Mouse (Mus musculus) liver, embryonic 11.5 days (tissue): Measurements from ENCODE around the gene Gm13889. TPM values are rescaled to one million over a fixed set of nuclear protein-coding genes. Genes with fewer than 3 reads are reported as not detected.
A peak's percentile ranks its signal among the peaks of the same experiment; 100 is the strongest.

Experiments
- ATAC-seq: fragments of 200-750 bp; cut with Nextera tagmentation; replicated peaks from 2 replicates; pipeline ENCODE4 v1.8.0; 2017; ENCODE audit warnings: moderate number of reproducible peaks, mild to moderate bottlenecking, moderate TSS enrichment, moderate library complexity; ENCODE audit not compliant: low FRiP score
- DNase-seq: peaks from one replicate; pipeline ENCODE4 v3.0.0-alpha.2; 2017; ENCODE audit warnings: low spot score
- H3K27ac ChIP-seq: fragments of 300-500 bp; sonication (generic); 2 replicates; pipeline ENCODE4 v1.5.1; 2014; ENCODE audit warnings: mild to moderate bottlenecking, low read depth, low read length, control low read depth
- H3K27me3 ChIP-seq: fragments of 300-500 bp; sonication (generic); replicated peaks from 2 replicates; pipeline ENCODE4 v1.6.1; 2014; ENCODE audit warnings: low read length, mixed read lengths; ENCODE audit not compliant: control insufficient read depth, insufficient read depth
- H3K36me3 ChIP-seq: fragments of 300-500 bp; sonication (generic); 2 replicates; pipeline ENCODE4 v1.6.1; 2014; ENCODE audit warnings: mild to moderate bottlenecking, low read length, moderate library complexity, mixed read lengths; ENCODE audit not compliant: control insufficient read depth, insufficient read depth
- H3K4me1 ChIP-seq: fragments of 300-500 bp; sonication (generic); replicated peaks from 2 replicates; pipeline ENCODE4 v1.6.1; 2014; ENCODE audit warnings: low read length, mixed read lengths; ENCODE audit not compliant: control insufficient read depth, insufficient read depth
- H3K4me2 ChIP-seq: fragments of 300-500 bp; sonication (generic); 2 replicates; pipeline ENCODE4 v1.6.1; 2014; ENCODE audit warnings: mild to moderate bottlenecking, control low read depth, moderate library complexity
- H3K4me3 ChIP-seq: fragments of 300-500 bp; sonication (generic); 2 replicates; pipeline ENCODE4 v1.5.1; 2014; ENCODE audit warnings: low read depth, low read length, control low read depth
- H3K9ac ChIP-seq: fragments of 300-500 bp; sonication (generic); 2 replicates; pipeline ENCODE4 v1.6.1; 2014; ENCODE audit warnings: low read depth, low read length, control low read depth
- H3K9me3 ChIP-seq: fragments of 300-500 bp; sonication (generic); 2 replicates; pipeline ENCODE4 v1.6.1; 2016; ENCODE audit warnings: low read length, inconsistent platforms, mixed read lengths; ENCODE audit not compliant: control insufficient read depth
- WGBS: fragments of 180-500 bp; shearing (Covaris S2); extraction: QIAGEN DNeasy Blood & Tissue Kit; methylation state at CpG from one replicate; pipeline ENCODE4 v1.1.7; 2014; 5-methylcytosine and 5-hydroxymethylcytosine counted together
- polyA plus RNA-seq: library from polyadenylated mRNA; unstranded; fragments of >200 nt; fragmentation: Nextera tagmentation; extraction: Ambion mirVana; gene quantifications from 2 replicates; pipeline ENCODE4 v1.2.1, GENCODE M21; 2014

Gene Gm13889
- 2.3 and 3.3 TPM in 2 replicates for polyA plus RNA-seq

DNA sequence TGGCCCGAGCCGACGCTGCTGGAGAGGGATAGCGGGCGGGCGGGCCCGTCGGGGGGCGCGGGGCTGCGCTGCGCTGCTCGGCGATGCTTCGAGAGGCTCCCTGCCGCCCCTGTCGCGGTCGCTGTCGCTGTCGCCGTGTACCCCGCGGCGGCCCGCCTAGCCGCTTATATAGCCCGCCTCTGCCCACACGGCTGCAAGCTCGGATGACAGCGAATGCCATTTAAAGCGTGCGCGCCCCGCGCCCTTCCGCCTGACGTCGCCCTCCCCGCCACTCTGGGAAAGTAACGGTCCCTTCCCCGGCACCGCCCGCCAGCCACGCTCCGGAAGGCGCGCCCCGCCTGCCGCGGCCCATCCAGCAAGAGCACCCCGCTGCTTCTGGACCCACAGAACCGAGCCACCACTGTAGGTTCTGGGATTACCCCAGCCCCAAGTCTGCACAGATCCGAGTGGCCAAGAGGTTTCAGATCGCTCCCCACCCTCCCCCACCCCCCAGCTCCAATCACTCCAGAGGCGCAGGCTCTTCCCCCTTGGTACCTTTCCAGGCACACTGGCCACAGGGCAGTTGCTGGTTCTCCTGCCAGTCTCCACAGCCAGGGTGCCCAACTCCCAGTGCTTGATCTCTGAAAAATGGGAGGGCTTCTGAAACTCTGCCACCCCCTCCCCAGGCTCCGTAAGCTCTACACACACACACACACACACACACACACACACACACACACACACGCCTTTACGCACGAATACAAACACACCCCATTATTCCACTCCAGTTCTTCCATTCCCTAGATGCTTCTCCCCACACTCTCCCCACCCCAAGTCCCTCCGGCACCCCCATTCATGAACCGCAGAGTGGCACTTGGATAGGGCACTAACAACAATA is at the start of gene Gm13889:
Gene Gm13889, minus strand, starts transcription at position 294 of the 877 bp plus-strand sequence.
- no peak within 1 kb of the TSS for H3K27ac ChIP-seq
- 10% methylated on average over 38 of the region's 62 CpGs for WGBS
- peak within 1 kb of the TSS; percentile 83 for H3K4me2 ChIP-seq
- peaks cover 54% of the 10 kb centered on the region for H3K27me3 ChIP-seq
- ATAC-seq (no peak; the same call in 1 of the 2 replicates), DNase-seq (peak; percentile 41)
- peak within 1 kb of the TSS; percentile 52 for H3K4me3 ChIP-seq
- H3K36me3 ChIP-seq, result no peaks in the 10 kb centered on the region
- H3K4me1 ChIP-seq, result peaks cover 4% of the 10 kb centered on the region; the same call in 1 of the 2 replicates
- H3K9me3 ChIP-seq, result no peaks in the 10 kb centered on the region
- H3K9ac ChIP-seq, result peak within 1 kb of the TSS; percentile 55; the same call in 1 of the 2 replicates

DNA sequence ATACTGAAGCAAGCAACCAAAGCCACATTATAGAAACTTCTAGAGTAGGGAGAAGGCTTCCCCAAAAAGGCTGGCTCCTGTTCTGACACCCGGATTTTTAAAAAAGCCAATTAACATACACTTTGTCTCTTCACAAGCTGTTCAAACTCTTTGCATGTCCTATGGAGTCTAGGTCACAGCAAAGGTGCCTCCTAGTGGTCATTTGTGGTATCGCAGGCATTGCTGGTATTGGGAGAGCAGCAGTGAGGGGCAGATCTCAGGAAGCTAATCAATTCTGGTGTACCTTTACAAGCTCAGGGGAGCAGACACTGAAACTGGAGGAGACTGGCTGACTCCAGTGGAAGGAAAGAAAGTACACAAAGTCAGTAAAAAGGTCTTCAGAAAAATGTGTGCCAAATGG is 45.3 kb upstream of the Gm13889 start:
- Histone ChIP-seq H3K9ac (no peak overlapping the region), H3K4me3 (no peak overlapping the region), H3K4me1 (no peaks in the 10 kb centered on the region), H3K4me2 (no peak overlapping the region), H3K9me3 (no peaks in the 10 kb centered on the region), H3K36me3 (peaks cover 36% of the 10 kb centered on the region), H3K27me3 (no peaks in the 10 kb centered on the region), H3K27ac (no peak overlapping the region)
- 7% methylated on average over 2 of the region's 2 CpGs for WGBS
- peak; percentile 73 for DNase-seq
- ATAC-seq, result no peak; the same call in 1 of the 2 replicates

DNA sequence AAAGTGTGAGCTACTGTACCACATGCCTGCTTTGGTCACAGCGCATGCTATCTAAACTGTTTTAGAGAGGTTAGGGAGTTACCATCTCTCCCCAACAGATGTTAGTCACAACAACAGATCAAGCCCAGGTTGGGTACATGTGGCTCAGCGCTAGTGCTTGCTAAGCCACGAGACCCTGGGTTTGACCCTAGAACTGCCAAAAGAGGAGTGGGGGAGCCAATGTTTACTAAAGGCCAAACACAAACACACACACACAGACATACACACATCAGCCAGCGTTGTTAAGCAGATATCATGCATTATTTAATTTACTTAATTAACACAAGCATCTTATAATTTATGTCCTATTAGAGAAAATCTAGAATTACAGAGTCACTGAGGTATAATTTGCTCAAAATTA is 44.9 kb upstream of the Gm13889 start:
- H3K4me3 ChIP-seq, result no peak overlapping the region
- 81% methylated on average over 4 of the region's 4 CpGs for WGBS
- H3K4me2 ChIP-seq, result no peak overlapping the region
- ATAC-seq (no peak), DNase-seq (no peak)
- H3K27ac ChIP-seq, result no peak overlapping the region
- H3K9me3 ChIP-seq, result no peaks in the 10 kb centered on the region
- H3K4me1 ChIP-seq, result no peaks in the 10 kb centered on the region
- H3K36me3 ChIP-seq, result peaks cover 34% of the 10 kb centered on the region
- no peaks in the 10 kb centered on the region for H3K27me3 ChIP-seq
- no peak overlapping the region for H3K9ac ChIP-seq

DNA sequence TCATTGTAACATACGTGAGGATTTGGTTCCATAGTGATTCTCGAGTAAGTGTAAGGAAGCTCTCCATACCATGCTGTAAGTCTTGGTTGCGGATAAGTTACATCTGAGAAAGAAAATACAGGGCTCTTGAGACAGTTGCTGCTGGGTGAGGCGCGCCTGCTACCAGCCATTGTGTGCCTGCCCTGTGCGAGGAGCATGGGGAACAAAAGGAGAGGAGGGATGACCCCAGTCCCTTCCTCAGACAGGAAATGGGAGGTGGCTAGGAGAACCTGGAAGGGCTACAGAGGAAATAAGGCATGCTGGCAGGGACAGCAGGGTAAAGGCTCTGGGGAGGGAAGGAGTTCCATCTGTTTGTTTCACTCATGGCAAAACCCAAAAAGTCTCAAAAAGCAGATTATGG is 44.4 kb upstream of the Gm13889 start:
- Histone ChIP-seq H3K27ac (no peak overlapping the region), H3K27me3 (no peaks in the 10 kb centered on the region), H3K9me3 (no peaks in the 10 kb centered on the region), H3K9ac (no peak overlapping the region), H3K4me3 (no peak overlapping the region), H3K4me2 (no peak overlapping the region), H3K36me3 (peaks cover 31% of the 10 kb centered on the region), H3K4me1 (no peaks in the 10 kb centered on the region)
- WGBS, result 91% methylated on average over 6 of the region's 6 CpGs
- ATAC-seq (no peak), DNase-seq (no peak)

DNA sequence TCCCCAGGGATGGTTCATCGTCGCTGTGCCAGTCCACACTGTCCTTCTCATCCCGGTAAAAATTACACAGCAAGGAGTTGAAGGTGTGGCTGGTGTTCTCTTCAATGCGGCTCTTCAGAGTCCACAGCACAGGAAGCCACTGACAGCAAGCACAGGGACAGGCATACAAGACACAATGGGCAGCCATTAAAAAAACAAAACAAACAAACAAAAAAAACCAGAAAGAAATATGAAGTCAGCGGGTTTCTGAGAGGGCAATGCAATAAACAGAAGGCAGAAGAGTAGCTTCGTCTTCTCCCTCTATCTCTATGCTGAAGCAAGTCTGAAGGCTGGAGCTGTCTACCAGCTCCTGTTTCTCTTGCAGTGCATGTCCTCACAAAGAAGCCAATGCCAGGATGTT is 39.3 kb upstream of the Gm13889 start, which contains the start of gene Gm27027:
Gene Gm27027, minus strand, starts transcription at position 101 of the 400 bp plus-strand sequence.
- peaks cover 27% of the 10 kb centered on the region for H3K36me3 ChIP-seq
- ATAC-seq, result no peak
- 92% methylated on average over 6 of the region's 6 CpGs for WGBS

DNA sequence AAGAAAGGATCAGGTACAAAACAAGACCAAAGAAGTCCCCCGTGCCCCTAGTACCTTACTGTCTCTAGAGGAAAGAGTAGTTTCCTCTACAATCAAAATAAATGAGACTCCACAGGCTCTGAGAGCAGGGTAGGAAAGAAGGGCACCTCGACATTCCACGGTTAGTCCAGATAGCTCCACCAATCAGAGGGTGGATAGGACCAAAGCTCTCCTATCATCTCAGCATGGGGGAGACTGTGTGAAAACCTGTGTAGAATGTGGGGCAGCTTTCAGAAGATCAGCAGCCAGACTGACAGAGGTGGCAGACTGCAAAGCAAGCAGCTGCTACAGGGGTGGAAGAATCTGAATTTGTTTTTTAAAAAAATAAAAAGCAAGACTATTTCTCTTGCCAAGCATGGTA is 35.8 kb upstream of the Gm13889 start:
- WGBS, result 76% methylated on average over 3 of the region's 3 CpGs
- Histone ChIP-seq H3K9ac (no peak overlapping the region), H3K27me3 (no peaks in the 10 kb centered on the region), H3K4me3 (no peak overlapping the region), H3K36me3 (peaks cover 16% of the 10 kb centered on the region), H3K9me3 (no peaks in the 10 kb centered on the region), H3K4me1 (no peaks in the 10 kb centered on the region), H3K4me2 (no peak overlapping the region), H3K27ac (no peak overlapping the region)
- ATAC-seq (no peak), DNase-seq (no peak)

More for the DNA sequence above, 39.3 kb upstream of the Gm13889 start, which contains the start of gene Gm27027:
- H3K4me3 ChIP-seq, result no peak within 1 kb of the TSS
- no peaks in the 10 kb centered on the region for H3K9me3 ChIP-seq
- H3K4me2 ChIP-seq, result no peak within 1 kb of the TSS
- no peaks in the 10 kb centered on the region for H3K4me1 ChIP-seq
- no peak within 1 kb of the TSS for H3K9ac ChIP-seq
- no peak for DNase-seq
- no peaks in the 10 kb centered on the region for H3K27me3 ChIP-seq
- no peak within 1 kb of the TSS for H3K27ac ChIP-seq

DNA sequence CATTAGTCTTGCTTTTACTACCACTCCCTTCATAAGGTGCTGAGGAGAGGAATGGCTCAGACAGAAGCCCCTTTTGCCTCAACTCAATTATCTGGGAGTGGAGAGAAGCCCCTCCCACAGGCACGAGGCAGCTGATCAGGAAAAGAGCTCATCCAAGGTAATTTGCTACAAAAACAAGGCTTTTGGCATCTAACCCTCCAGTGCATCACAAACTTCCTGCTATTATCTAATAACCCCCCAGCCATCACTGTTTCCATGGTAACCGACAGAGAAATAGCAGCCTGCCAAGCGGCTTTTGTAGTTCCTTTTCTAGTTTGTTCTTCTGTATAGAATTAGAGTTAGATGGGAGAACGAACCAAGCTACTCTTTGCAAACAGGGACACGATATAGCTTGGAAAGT is 35.3 kb upstream of the Gm13889 start:
- H3K27ac ChIP-seq, result no peak overlapping the region
- DNase-seq (no peak), ATAC-seq (no peak)
- H3K27me3 ChIP-seq, result no peaks in the 10 kb centered on the region
- WGBS, result 65% methylated on average over 5 of the region's 5 CpGs
- H3K9ac ChIP-seq, result no peak overlapping the region
- H3K4me1 ChIP-seq, result no peaks in the 10 kb centered on the region
- no peaks in the 10 kb centered on the region for H3K9me3 ChIP-seq
- peaks cover 13% of the 10 kb centered on the region; the same call in 1 of the 2 replicates for H3K36me3 ChIP-seq
- H3K4me3 ChIP-seq, result no peak overlapping the region
- no peak overlapping the region for H3K4me2 ChIP-seq

DNA sequence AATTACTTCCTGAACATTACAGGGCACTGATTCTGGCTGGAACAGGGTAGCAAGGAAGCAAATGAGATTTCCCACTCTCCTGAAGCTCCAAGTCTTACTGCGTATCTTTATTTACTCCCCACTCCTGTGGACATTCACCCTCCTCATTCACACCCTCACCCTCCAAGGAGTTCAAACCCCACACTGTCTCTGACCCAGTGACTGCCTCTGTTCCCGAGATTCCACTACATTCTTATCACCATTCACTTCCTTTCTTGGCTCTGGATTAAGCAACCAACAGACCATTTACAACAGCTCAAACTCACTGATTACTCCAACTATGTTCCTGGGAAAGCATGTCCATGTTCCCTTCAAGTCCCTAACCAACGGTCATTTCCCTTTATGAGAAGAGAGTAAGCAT is 34.3 kb upstream of the Gm13889 start:
- H3K4me2 ChIP-seq, result no peak overlapping the region
- peaks cover 13% of the 10 kb centered on the region; the same call in 1 of the 2 replicates for H3K36me3 ChIP-seq
- H3K9ac ChIP-seq, result no peak overlapping the region
- H3K4me1 ChIP-seq, result no peaks in the 10 kb centered on the region
- WGBS, result 71% methylated on average over 3 of the region's 3 CpGs
- no peaks in the 10 kb centered on the region for H3K27me3 ChIP-seq
- no peak for ATAC-seq
- no peak overlapping the region for H3K4me3 ChIP-seq
- no peak for DNase-seq
- H3K9me3 ChIP-seq, result no peaks in the 10 kb centered on the region
- H3K27ac ChIP-seq, result no peak overlapping the region

DNA sequence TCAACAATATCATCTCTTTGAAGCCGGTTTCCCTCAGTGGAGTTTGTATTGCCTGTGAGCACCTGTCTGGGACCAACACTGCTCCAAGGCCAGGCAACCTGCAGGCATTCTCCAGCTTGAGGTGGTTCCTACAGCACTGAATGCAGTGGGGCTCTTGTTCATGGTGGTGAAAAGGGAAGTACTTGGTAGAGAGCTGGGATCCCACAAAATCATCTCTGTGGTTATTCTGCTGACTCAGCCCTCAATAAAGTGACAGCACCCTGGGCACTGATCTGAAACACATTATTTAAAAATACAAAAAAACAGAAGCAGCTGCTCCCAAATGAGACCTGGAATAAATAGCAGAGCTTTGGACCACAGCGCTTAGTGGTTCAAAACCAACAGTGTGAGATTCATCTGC is 31.4 kb upstream of the Gm13889 start:
- DNase-seq, result no peak
- no peak for ATAC-seq
- H3K27ac ChIP-seq, result no peak overlapping the region
- no peaks in the 10 kb centered on the region for H3K4me1 ChIP-seq
- 93% methylated on average over 2 of the region's 2 CpGs for WGBS
- H3K4me3 ChIP-seq, result no peak overlapping the region
- H3K27me3 ChIP-seq, result no peaks in the 10 kb centered on the region
- no peak overlapping the region for H3K9ac ChIP-seq
- no peaks in the 10 kb centered on the region for H3K9me3 ChIP-seq
- H3K36me3 ChIP-seq, result peaks cover 3% of the 10 kb centered on the region; the same call in 1 of the 2 replicates
- H3K4me2 ChIP-seq, result no peak overlapping the region
